Mouse (Mus musculus): Measurements from ENCODE around the gene Ccdc40. TPM values are rescaled to one million over a fixed set of nuclear protein-coding genes. Genes with fewer than 3 reads are reported as not detected.

Ccdc40 gene
- polyA plus RNA-seq, 1 experiment from 2014 or later, result 16.5 TPM

DNA sequence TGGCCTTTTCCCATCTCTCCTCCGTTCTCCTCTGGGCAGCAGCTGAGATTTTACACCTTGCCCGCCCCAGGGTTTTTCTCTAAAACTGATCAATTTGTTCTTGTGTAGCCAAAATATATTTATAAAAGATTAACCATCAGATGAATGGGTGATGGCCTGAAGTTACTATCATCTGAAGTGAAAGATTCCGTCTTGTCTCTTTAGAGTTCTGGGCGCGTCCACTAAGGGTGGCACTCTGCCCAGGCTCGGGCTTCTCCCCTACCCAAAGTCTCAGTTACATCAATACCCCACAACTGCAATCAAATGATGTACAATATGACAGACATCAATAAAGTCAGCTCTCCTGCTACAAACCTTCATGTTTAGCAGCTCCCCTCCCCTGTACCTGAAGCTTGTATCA, 3.4 kb upstream of the Ccdc40 start:
- Histone ChIP-seq H3K9me3 (ENCODE audit: control insufficient read depth, low read length) (no peaks in the 10 kb centered on the region), H3K36me3 (ENCODE audit: control insufficient read depth, insufficient read depth, low read length) (no peaks in the 10 kb centered on the region), H3K4me1 (replicated peaks; ENCODE audit: control insufficient read depth, insufficient read depth, low read length) (peaks cover 24% of the 10 kb centered on the region), H3K27me3 (ENCODE audit: control insufficient read depth, insufficient read depth, low read length) (no peaks in the 10 kb centered on the region), H3K9ac (ENCODE audit: low read depth, low read length) (no peak overlapping the region), H3K4me2 (replicated peaks; ENCODE audit: low read depth, low read length) (no peak overlapping the region), H3K27ac (ENCODE audit: low read depth, low read length) (no peak overlapping the region), H3K4me3 (ENCODE audit: low read depth, low read length) (no peak overlapping the region)
- WGBS, result 95% methylated on average over 6 of the region's 6 CpGs
- DNase-seq (ENCODE audit: low spot score) (no peak), ATAC-seq (ENCODE audit: low FRiP score) (no peak)

GRCm38 (mm10) chr11:119225634-119226033, 2.7 kb upstream of the Ccdc40 start:
- Histone ChIP-seq H3K27ac (ENCODE audit: low read depth, low read length) (no peak overlapping the region), H3K4me1 (replicated peaks; ENCODE audit: control insufficient read depth, insufficient read depth, low read length) (peaks cover 19% of the 10 kb centered on the region), H3K9me3 (ENCODE audit: control insufficient read depth, low read length) (no peaks in the 10 kb centered on the region), H3K9ac (ENCODE audit: low read depth, low read length) (no peak overlapping the region; the same call in 1 of the 2 replicates), H3K4me3 (ENCODE audit: low read depth, low read length) (no peak overlapping the region), H3K27me3 (ENCODE audit: control insufficient read depth, insufficient read depth, low read length) (no peaks in the 10 kb centered on the region), H3K36me3 (ENCODE audit: control insufficient read depth, insufficient read depth, low read length) (no peaks in the 10 kb centered on the region), H3K4me2 (replicated peaks; ENCODE audit: low read depth, low read length) (no peak overlapping the region; the same call in 1 of the 2 replicates)
- DNase-seq (ENCODE audit: low spot score), result no peak
- whole genome bisulfite sequencing, result 67% methylated on average over 9 of the region's 9 CpGs
- no peak for ATAC-seq (ENCODE audit: low FRiP score)

GRCm38 (mm10) chr11:119227591-119227990, 781 bp upstream of the Ccdc40 start:
- Histone ChIP-seq H3K27me3 (ENCODE audit: control insufficient read depth, insufficient read depth, low read length) (no peaks in the 10 kb centered on the region), H3K27ac (ENCODE audit: low read depth, low read length) (no peak overlapping the region; the same call in 1 of the 2 replicates), H3K36me3 (ENCODE audit: control insufficient read depth, insufficient read depth, low read length) (no peaks in the 10 kb centered on the region), H3K4me3 (ENCODE audit: low read depth, low read length) (peak overlapping the region; percentile 81), H3K4me1 (replicated peaks; ENCODE audit: control insufficient read depth, insufficient read depth, low read length) (peaks cover 16% of the 10 kb centered on the region), H3K9ac (ENCODE audit: low read depth, low read length) (peak overlapping the region; percentile 93), H3K9me3 (ENCODE audit: control insufficient read depth, low read length) (no peaks in the 10 kb centered on the region), H3K4me2 (replicated peaks; ENCODE audit: low read depth, low read length) (peak overlapping the region; percentile 89)
- DNase-seq (ENCODE audit: low spot score) (peak; percentile 29), ATAC-seq (ENCODE audit: low FRiP score) (no peak)
- 5% methylated on average over 12 of the region's 12 CpGs for WGBS

- Histone ChIP-seq H3K4me1 (replicated peaks; ENCODE audit: control insufficient read depth, insufficient read depth, low read length) (peaks cover 14% of the 10 kb centered on the region), H3K36me3 (ENCODE audit: control insufficient read depth, insufficient read depth, low read length) (no peaks in the 10 kb centered on the region), H3K9me3 (ENCODE audit: control insufficient read depth, low read length) (no peaks in the 10 kb centered on the region), H3K4me2 (replicated peaks; ENCODE audit: low read depth, low read length) (peak overlapping the region; percentile 89), H3K4me3 (ENCODE audit: low read depth, low read length) (peak overlapping the region; percentile 81), H3K27me3 (ENCODE audit: control insufficient read depth, insufficient read depth, low read length) (no peaks in the 10 kb centered on the region), H3K27ac (ENCODE audit: low read depth, low read length) (peak overlapping the region; percentile 83), H3K9ac (ENCODE audit: low read depth, low read length) (no peak overlapping the region; the same call in 1 of the 2 replicates)
- DNase-seq (ENCODE audit: low spot score) (peak; percentile 91), ATAC-seq (ENCODE audit: low FRiP score) (peak; percentile 95)
- WGBS, result under 1% methylated on average over 34 of the region's 34 CpGs
Observed at GRCm38 (mm10) chr11:119228846-119229626, 664 bp downstream of the Ccdc40 start.

- 94% methylated on average over 10 of the region's 10 CpGs for WGBS
- no peak overlapping the region for H3K27ac ChIP-seq (ENCODE audit: low read depth, low read length)
- no peak overlapping the region for H3K9ac ChIP-seq (ENCODE audit: low read depth, low read length)
- H3K27me3 ChIP-seq (ENCODE audit: control insufficient read depth, insufficient read depth, low read length), result no peaks in the 10 kb centered on the region
- H3K36me3 ChIP-seq (ENCODE audit: control insufficient read depth, insufficient read depth, low read length), result 0 out of 2 replicates have a peak, but pooled peaks cover 4% of the 10 kb centered on the region
- H3K4me1 ChIP-seq (replicated peaks; ENCODE audit: control insufficient read depth, insufficient read depth, low read length), result 0 out of 2 replicates have a peak, but pooled peaks cover 2% of the 10 kb centered on the region
- ATAC-seq (ENCODE audit: low FRiP score), result no peak
- no peak overlapping the region for H3K4me2 ChIP-seq (replicated peaks; ENCODE audit: low read depth, low read length)
- no peak overlapping the region for H3K4me3 ChIP-seq (ENCODE audit: low read depth, low read length)
- no peaks in the 10 kb centered on the region; the same call in 1 of the 2 replicates for H3K9me3 ChIP-seq (ENCODE audit: control insufficient read depth, low read length)
- DNase-seq (ENCODE audit: low spot score), result no peak
Observed at GRCm38 (mm10) chr11:119234770-119235169, 6.4 kb downstream of the Ccdc40 start.

DNA sequence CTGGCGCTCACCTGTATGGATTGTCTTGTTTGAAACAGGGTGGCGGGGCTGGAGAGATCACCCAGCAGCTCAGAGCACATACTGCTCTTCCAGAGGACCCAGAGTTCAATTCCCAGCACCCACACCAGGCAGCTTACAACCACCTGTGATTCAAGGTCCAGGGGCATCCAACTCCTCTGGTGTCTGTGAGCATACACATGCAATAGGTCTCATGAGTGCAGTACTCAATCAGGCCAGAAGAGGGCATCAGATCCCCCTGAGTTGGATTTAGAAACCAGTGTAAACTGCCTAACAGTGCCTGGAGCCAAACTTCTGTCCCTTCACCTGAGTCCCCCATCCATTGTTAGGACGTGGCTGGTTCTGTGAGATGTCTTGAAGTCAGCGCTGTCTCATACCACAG, 7.2 kb downstream of the Ccdc40 start:
- H3K9me3 ChIP-seq (ENCODE audit: control insufficient read depth, low read length), result no peaks in the 10 kb centered on the region; the same call in 1 of the 2 replicates
- H3K4me3 ChIP-seq (ENCODE audit: low read depth, low read length), result no peak overlapping the region
- DNase-seq (ENCODE audit: low spot score) (peak; percentile 79), ATAC-seq (ENCODE audit: low FRiP score) (no peak)
- no peak overlapping the region for H3K9ac ChIP-seq (ENCODE audit: low read depth, low read length)
- H3K4me2 ChIP-seq (replicated peaks; ENCODE audit: low read depth, low read length), result no peak overlapping the region
- 0 out of 2 replicates have a peak, but pooled peaks cover 2% of the 10 kb centered on the region for H3K4me1 ChIP-seq (replicated peaks; ENCODE audit: control insufficient read depth, insufficient read depth, low read length)
- H3K27me3 ChIP-seq (ENCODE audit: control insufficient read depth, insufficient read depth, low read length), result no peaks in the 10 kb centered on the region
- 88% methylated on average over 4 of the region's 4 CpGs for WGBS
- H3K27ac ChIP-seq (ENCODE audit: low read depth, low read length), result no peak overlapping the region
- H3K36me3 ChIP-seq (ENCODE audit: control insufficient read depth, insufficient read depth, low read length), result 0 out of 2 replicates have a peak, but pooled peaks cover 4% of the 10 kb centered on the region

- H3K4me1 ChIP-seq (replicated peaks; ENCODE audit: control insufficient read depth, insufficient read depth, low read length), result 0 out of 2 replicates have a peak, but pooled peaks cover 2% of the 10 kb centered on the region
- no peaks in the 10 kb centered on the region for H3K27me3 ChIP-seq (ENCODE audit: control insufficient read depth, insufficient read depth, low read length)
- H3K36me3 ChIP-seq (ENCODE audit: control insufficient read depth, insufficient read depth, low read length), result 0 out of 2 replicates have a peak, but pooled peaks cover 4% of the 10 kb centered on the region
- H3K27ac ChIP-seq (ENCODE audit: low read depth, low read length), result no peak overlapping the region
- no peak overlapping the region for H3K4me2 ChIP-seq (replicated peaks; ENCODE audit: low read depth, low read length)
- DNase-seq (ENCODE audit: low spot score), result peak; percentile 49
- ATAC-seq (ENCODE audit: low FRiP score), result no peak
- H3K4me3 ChIP-seq (ENCODE audit: low read depth, low read length), result no peak overlapping the region
- 43% methylated on average over 8 of the region's 8 CpGs for WGBS
- H3K9me3 ChIP-seq (ENCODE audit: control insufficient read depth, low read length), result no peaks in the 10 kb centered on the region; the same call in 1 of the 2 replicates
- H3K9ac ChIP-seq (ENCODE audit: low read depth, low read length), result no peak overlapping the region
Observed at GRCm38 (mm10) chr11:119236354-119236753, 8.0 kb downstream of the Ccdc40 start.

DNA sequence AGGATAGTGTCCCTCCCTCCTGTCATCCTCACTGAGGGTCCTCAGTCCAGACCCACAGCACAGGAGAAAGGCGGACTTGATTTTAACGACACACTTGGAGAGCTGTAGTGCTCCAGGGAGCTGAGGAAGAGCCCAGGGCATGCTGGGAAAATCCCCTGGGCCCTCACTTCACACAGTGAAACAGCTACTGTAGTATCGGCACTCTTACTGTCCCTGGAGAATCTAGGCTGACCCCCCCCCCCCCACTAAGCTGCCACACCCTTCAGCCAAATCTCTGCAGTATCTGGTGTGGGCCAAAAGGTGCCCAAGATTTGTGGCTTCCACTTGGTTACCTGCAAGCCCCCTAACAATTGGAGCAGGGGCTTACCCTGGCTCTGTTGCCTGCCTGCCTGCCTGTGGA, 8.6 kb downstream of the Ccdc40 start:
- Histone ChIP-seq H3K4me1 (replicated peaks; ENCODE audit: control insufficient read depth, insufficient read depth, low read length) (0 out of 2 replicates have a peak, but pooled peaks cover 2% of the 10 kb centered on the region), H3K27ac (ENCODE audit: low read depth, low read length) (no peak overlapping the region), H3K27me3 (ENCODE audit: control insufficient read depth, insufficient read depth, low read length) (no peaks in the 10 kb centered on the region), H3K36me3 (ENCODE audit: control insufficient read depth, insufficient read depth, low read length) (0 out of 2 replicates have a peak, but pooled peaks cover 4% of the 10 kb centered on the region), H3K9me3 (ENCODE audit: control insufficient read depth, low read length) (no peaks in the 10 kb centered on the region; the same call in 1 of the 2 replicates), H3K9ac (ENCODE audit: low read depth, low read length) (no peak overlapping the region), H3K4me2 (replicated peaks; ENCODE audit: low read depth, low read length) (no peak overlapping the region), H3K4me3 (ENCODE audit: low read depth, low read length) (no peak overlapping the region)
- 48% methylated on average over 3 of the region's 3 CpGs for WGBS
- ATAC-seq (ENCODE audit: low FRiP score), result no peak
- DNase-seq (ENCODE audit: low spot score), result no peak
